Mouse (Mus musculus) neural tube, embryonic 10.5 days (tissue): ENCODE results near the gene Acot5.

Source experiments
- DNase-seq: peaks from one replicate; pipeline ENCODE4 v3.0.0-alpha.2; 2017; ENCODE audit warnings: low spot score; ENCODE audit errors: extremely low spot score

Gene Acot5

DNA sequence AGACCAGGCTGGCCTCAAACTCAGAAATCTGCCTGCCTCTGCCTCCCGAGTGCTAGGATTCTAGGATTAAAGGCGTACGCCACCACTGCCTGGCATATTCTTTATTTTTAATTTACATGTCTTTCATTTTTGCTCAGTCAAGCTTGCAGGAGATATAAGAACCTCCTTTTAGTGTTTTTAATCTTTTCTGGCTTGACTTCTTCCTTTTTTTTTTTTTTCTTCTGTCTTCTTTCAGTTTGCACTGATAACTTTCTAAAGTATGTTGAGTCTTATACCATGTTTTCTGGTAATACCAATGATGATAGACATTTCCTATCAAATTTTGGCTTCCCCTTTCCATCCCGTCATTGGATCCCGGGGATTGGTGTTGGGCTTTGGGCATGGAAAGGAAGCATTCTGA is 50.5 kb downstream of the Acot5 start:
- no peak for DNase-seq
